Comparison of ENCODE assay signal across 8 mouse cellular contexts in genomic region chr11:43385055-43385649, GRCm38 (mm10). TPM values are rescaled to one million over a fixed set of nuclear protein-coding genes. Genes with fewer than 3 reads are reported as not detected.
DNase-seq lines count a peak whose midpoint lies in the region; ATAC-seq and TF ChIP-seq lines count a peak whose summit lies in the region.

No protein-coding gene starts in this region.

- H3K4me3 ChIP-seq in embryonic fibroblast, embryonic 13.5 days (ENCODE audit: insufficient read depth, low read length), result peak overlapping the region; percentile 13; the same call in 1 of the 2 replicates
- peak overlapping the region; percentile 50 for H3K4me3 ChIP-seq in heart, embryonic 12.5 days
- peak overlapping the region; percentile 31 for H3K4me3 ChIP-seq in kidney, embryonic 14.5 days (ENCODE audit: low read length)
- H3K4me3 ChIP-seq in midbrain, embryonic 16.5 days (ENCODE audit: low read depth, low read length), result peak overlapping the region; percentile 38

- DNase-seq in 3T3-L1 (ENCODE audit: low read depth, low spot score) (peak; percentile 81), liver (peak; percentile 49)
- peak; percentile 78 for DNase-seq in adrenal gland, postnatal 14 days
- DNase-seq in spleen, postnatal 10 days (ENCODE audit: low spot score in 2 of 2), result peak; percentile 24 to 49

- no peaks in the 10 kb centered on the region for H3K4me1 ChIP-seq in embryonic fibroblast, embryonic 13.5 days (ENCODE audit: control insufficient read depth, insufficient read depth, low read length)
- H3K4me1 ChIP-seq in heart, embryonic 12.5 days (replicated peaks), result peaks cover 12% of the 10 kb centered on the region
- H3K4me1 ChIP-seq in kidney, embryonic 14.5 days (ENCODE audit: control insufficient read depth, insufficient read depth, low read length), result 0 out of 2 replicates have a peak, but pooled peaks cover 5% of the 10 kb centered on the region
- H3K4me1 ChIP-seq in midbrain, embryonic 16.5 days (ENCODE audit: control insufficient read depth, insufficient read depth, low read length), result peaks cover 11% of the 10 kb centered on the region

- ATAC-seq in heart, embryonic 12.5 days (ENCODE audit: insufficient number of reproducible peaks, low FRiP score), result peak; percentile 81
- ATAC-seq in kidney, embryonic 14.5 days (ENCODE audit: low FRiP score, low TSS enrichment), result peak; percentile 90
- peak; percentile 84 for ATAC-seq in midbrain, embryonic 16.5 days

- no peaks in the 10 kb centered on the region for H3K9me3 ChIP-seq in heart, embryonic 12.5 days (replicated peaks)
- no peaks in the 10 kb centered on the region for H3K9me3 ChIP-seq in kidney, embryonic 14.5 days (ENCODE audit: control insufficient read depth, low read length)
- no peaks in the 10 kb centered on the region for H3K9me3 ChIP-seq in midbrain, embryonic 16.5 days (replicated peaks; ENCODE audit: control insufficient read depth, low read length, poor library complexity, severe bottlenecking)

- peak overlapping the region; percentile 60 for H3K27ac ChIP-seq in embryonic fibroblast, embryonic 13.5 days (ENCODE audit: insufficient read depth, low read length)
- H3K27ac ChIP-seq in heart, embryonic 12.5 days (ENCODE audit: poor library complexity, severe bottlenecking), result peak overlapping the region; percentile 63
- peak overlapping the region; percentile 38; the same call in 1 of the 2 replicates for H3K27ac ChIP-seq in kidney, embryonic 14.5 days (ENCODE audit: low read depth, low read length)
- H3K27ac ChIP-seq in midbrain, embryonic 16.5 days (ENCODE audit: low read length), result peak overlapping the region; percentile 80

- peak; percentile 69 for TF ChIP-seq POLR2A in embryonic fibroblast, embryonic 13.5 days (IDR thresholded peaks at IDR 0.05; ENCODE audit: low read depth, low read length)

- under 1% methylated on average over 16 of the region's 18 CpGs for WGBS in heart, embryonic 12.5 days
- WGBS in kidney, embryonic 14.5 days, result 2% methylated on average over 18 of the region's 18 CpGs
- 1% methylated on average over 18 of the region's 18 CpGs for WGBS in midbrain, embryonic 16.5 days

- H3K4me2 ChIP-seq in heart, embryonic 12.5 days, result peak overlapping the region; percentile 85
- peak overlapping the region; percentile 81 for H3K4me2 ChIP-seq in kidney, embryonic 14.5 days (replicated peaks; ENCODE audit: low read depth, low read length)
- peak overlapping the region; percentile 73 for H3K4me2 ChIP-seq in midbrain, embryonic 16.5 days (ENCODE audit: low read length)

- H3K36me3 ChIP-seq in heart, embryonic 12.5 days, result no peaks in the 10 kb centered on the region
- no peaks in the 10 kb centered on the region for H3K36me3 ChIP-seq in kidney, embryonic 14.5 days (ENCODE audit: control insufficient read depth, insufficient read depth, low read length)
- no peaks in the 10 kb centered on the region for H3K36me3 ChIP-seq in midbrain, embryonic 16.5 days (ENCODE audit: control insufficient read depth, insufficient read depth, low read length)

- H3K9ac ChIP-seq in heart, embryonic 12.5 days, result peak overlapping the region; percentile 63
- H3K9ac ChIP-seq in kidney, embryonic 14.5 days (ENCODE audit: low read depth, low read length), result peak overlapping the region; percentile 60
- peak overlapping the region; percentile 63 for H3K9ac ChIP-seq in midbrain, embryonic 16.5 days (ENCODE audit: low read depth, low read length)

- H3K27me3 ChIP-seq in heart, embryonic 12.5 days (replicated peaks), result no peaks in the 10 kb centered on the region
- H3K27me3 ChIP-seq in kidney, embryonic 14.5 days (ENCODE audit: control insufficient read depth, insufficient read depth, low read length), result no peaks in the 10 kb centered on the region
- H3K27me3 ChIP-seq in midbrain, embryonic 16.5 days (ENCODE audit: control insufficient read depth, insufficient read depth, low read depth, low read length), result no peaks in the 10 kb centered on the region

- no peak for TF ChIP-seq CTCF in embryonic fibroblast, embryonic 13.5 days (IDR thresholded peaks at IDR 0.05; ENCODE audit: borderline replicate concordance, insufficient read depth, low read length)

RNA-seq across cellular contexts. Expression of gene Pttg1, which starts 40.9 kb away (rescaled TPM):
- total RNA-seq in adrenal gland, postnatal 14 days (2021), result 48.0 and 48.2 TPM in 2 replicates
- polyA plus RNA-seq in embryonic fibroblast, embryonic 13.5 days (2011; ENCODE audit: insufficient read length, low read depth, missing spikeins), result 40.7 and 57.0 TPM in 2 replicates
- polyA plus RNA-seq in heart, embryonic 12.5 days (2016; fragmentation: Nextera tagmentation; extraction: Ambion mirVana), result 117 and 121 TPM in 2 replicates
- polyA plus RNA-seq in kidney, embryonic 14.5 days (2014; fragmentation: Nextera tagmentation; extraction: Ambion mirVana), result 105 and 129 TPM in 2 replicates
- polyA plus RNA-seq in midbrain, embryonic 16.5 days (2015; fragmentation: Nextera tagmentation; extraction: Ambion mirVana), result 49.1 and 53.2 TPM in 2 replicates

RNA-seq across cellular contexts. Expression of gene Slu7, which starts 48.4 kb away (rescaled TPM):
- 39.9 and 43.4 TPM in 2 replicates for total RNA-seq in adrenal gland, postnatal 14 days (2021)
- 34.7 and 42.0 TPM in 2 replicates for polyA plus RNA-seq in embryonic fibroblast, embryonic 13.5 days (2011; ENCODE audit: insufficient read length, low read depth, missing spikeins)
- polyA plus RNA-seq in heart, embryonic 12.5 days (2016; fragmentation: Nextera tagmentation; extraction: Ambion mirVana), result 42.1 and 44.3 TPM in 2 replicates
- 58.2 and 65.2 TPM in 2 replicates for polyA plus RNA-seq in kidney, embryonic 14.5 days (2014; fragmentation: Nextera tagmentation; extraction: Ambion mirVana)
- polyA plus RNA-seq in midbrain, embryonic 16.5 days (2015; fragmentation: Nextera tagmentation; extraction: Ambion mirVana), result 62.6 and 65.3 TPM in 2 replicates

Comparison
In these comparisons a context has a peak if more than half of its experiments do, and no peak if none do; other contexts are left out.
1. Peak in every context shown above with its lines: DNase-seq, ATAC-seq, H3K4me3 ChIP-seq and H3K27ac ChIP-seq.